Mouse (Mus musculus) ES-CJ7 (cell line): ENCODE results near the gene Slc5a5.

Experiments used
- DNase-seq: peaks from one replicate; pipeline ENCODE4 v3.0.0; 2011; ENCODE audit warnings: low read depth, low spot score

The Slc5a5 gene

GRCm38 (mm10) chr8:70833520-70833919, 59.0 kb downstream of the Slc5a5 start:
- DNase-seq, result no peak

GRCm38 (mm10) chr8:70833018-70833482, 59.5 kb downstream of the Slc5a5 start:
- DNase-seq, result no peak
